Mouse (Mus musculus): Measurements from ENCODE around the gene Cdk11b. TPM values are rescaled to one million over a fixed set of nuclear protein-coding genes. Genes with fewer than 3 reads are reported as not detected.

Cdk11b gene
- total RNA-seq, 2 experiments from 2014 or later = 42.0 to 51.4 TPM

DNA sequence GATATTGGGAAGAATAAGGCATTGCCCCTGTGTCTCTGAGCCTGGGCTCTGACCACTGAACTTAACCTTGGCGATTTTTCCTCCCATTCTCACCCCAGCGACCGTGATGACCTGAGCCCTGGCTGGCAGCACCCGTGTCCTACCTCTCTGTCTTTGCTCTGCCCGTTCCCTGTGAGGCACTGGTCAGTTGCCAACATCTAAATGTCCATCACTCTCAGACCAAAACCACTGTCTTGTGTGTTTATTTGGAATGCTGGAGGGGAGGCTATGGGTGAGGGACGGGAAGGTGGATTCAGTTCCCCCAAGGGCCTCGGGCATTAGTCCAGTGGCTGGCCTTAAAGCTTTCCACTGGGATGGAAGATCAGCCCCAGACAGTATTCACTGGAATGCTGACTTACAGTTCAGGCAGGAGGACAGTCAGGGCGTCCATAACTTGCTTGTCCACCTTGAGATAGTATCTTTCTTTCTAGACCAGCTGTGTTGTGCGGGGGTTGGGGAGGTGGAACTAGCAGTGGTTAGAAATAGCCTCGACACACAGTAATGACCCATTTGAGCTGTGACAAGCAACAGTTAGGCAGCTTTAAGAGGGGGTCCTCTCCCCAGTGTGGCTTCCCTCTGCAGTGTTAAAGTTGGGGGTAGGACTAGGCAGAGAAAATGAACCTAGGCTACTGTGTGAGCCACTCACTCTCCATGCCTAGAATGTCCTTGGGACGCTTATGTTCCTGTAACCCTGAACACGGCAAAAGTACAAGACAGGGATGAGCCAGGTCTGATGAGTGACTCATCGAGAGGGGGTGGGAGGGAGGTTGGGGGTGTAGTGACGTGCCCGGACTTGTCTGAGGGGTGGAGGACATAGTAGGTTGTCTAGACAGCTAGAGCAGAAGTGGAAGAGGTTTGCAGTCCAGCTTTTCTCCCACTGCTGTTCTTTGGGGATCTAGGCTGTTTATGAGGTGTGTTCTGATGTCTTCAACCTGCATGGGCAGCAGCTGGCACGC, 71.9 kb downstream of the Cdk11b start:
- no peak for DNase-seq (ENCODE audit: extremely low spot score in 1 of 2, low spot score in 2 of 2)
- intact Hi-C loops (cut with DNase I) = no loop called here

Other genes with a start within 250 kb of the Cdk11b start
- gene Gabrd, start 226.7 kb upstream of the Cdk11b start, total RNA-seq (2021) = 10 to 100 TPM; 33.0 to 34.9 TPM
- gene Cfap74, start 215.7 kb upstream of the Cdk11b start, total RNA-seq (2021) = 10 to 100 TPM; 10.1 to 10.6 TPM
- gene Tmem52, start 155.7 kb upstream of the Cdk11b start, total RNA-seq (2021) = 1 to 10 TPM in 1 of 2 experiments, not detected in 1; 2.4 TPM
- gene Gnb1, start 133.5 kb upstream of the Cdk11b start, total RNA-seq (2021) = 1,000 to 10,000 TPM; 1,230 to 1,248 TPM
- 10 to 100 TPM; 47.9 TPM for gene Nadk, start 62.5 kb upstream of the Cdk11b start, total RNA-seq (2021)
- 10 to 100 TPM; 44.1 to 45.2 TPM for gene Slc35e2, start 23.4 kb upstream of the Cdk11b start, total RNA-seq (2021)
- not detected for gene Gm10563, start 20.6 kb downstream of the Cdk11b start, total RNA-seq (2021)
- 1 to 10 TPM; 2.1 to 2.2 TPM for gene Mmp23, start 28.5 kb downstream of the Cdk11b start, total RNA-seq (2021)
- gene Mib2, start 44.3 kb downstream of the Cdk11b start, total RNA-seq (2021) = 100 to 1,000 TPM in 1 of 2 experiments, 10 to 100 TPM in 1; 98.4 to 100 TPM
- gene Fndc10, start 69.5 kb downstream of the Cdk11b start, total RNA-seq (2021) = 10 to 100 TPM; 20.2 to 22.2 TPM
- gene Ssu72, start 79.9 kb downstream of the Cdk11b start, total RNA-seq (2021) = 10 to 100 TPM; 82.3 to 85.4 TPM
- gene Tmem240, start 109.9 kb downstream of the Cdk11b start, total RNA-seq (2021) = 10 to 100 TPM; 63.6 to 68.8 TPM
- gene Atad3a, start 136.2 kb downstream of the Cdk11b start, total RNA-seq (2021) = 10 to 100 TPM; 56.0 to 57.9 TPM
- 10 to 100 TPM; 14.6 to 19.3 TPM for gene Vwa1, start 149.8 kb downstream of the Cdk11b start, total RNA-seq (2021)
- 1 to 10 TPM; 3.0 to 5.4 TPM for gene Tmem88b, start 161.0 kb downstream of the Cdk11b start, total RNA-seq (2021)
- not detected for gene Ankrd65, start 165.6 kb downstream of the Cdk11b start, total RNA-seq (2021)
- gene Mrpl20, start 178.0 kb downstream of the Cdk11b start, total RNA-seq (2021) = 100 to 1,000 TPM; 103 to 111 TPM
- 10 to 100 TPM; 68.7 to 71.2 TPM for gene Ccnl2, start 187.6 kb downstream of the Cdk11b start, total RNA-seq (2021)
- 10 to 100 TPM; 81.6 to 82.6 TPM for gene Aurkaip1, start 206.4 kb downstream of the Cdk11b start, total RNA-seq (2021)
- 10 to 100 TPM; 10.6 to 14.1 TPM for gene Mxra8, start 214.8 kb downstream of the Cdk11b start, total RNA-seq (2021)
- 10 to 100 TPM; 70.6 to 74.2 TPM for gene Dvl1, start 222.5 kb downstream of the Cdk11b start, total RNA-seq (2021)
- under 1 TPM; 0.13 to 0.22 TPM for gene Tas1r3, start 238.5 kb downstream of the Cdk11b start, total RNA-seq (2021)
- gene Cptp, start 244.6 kb downstream of the Cdk11b start, total RNA-seq (2021) = 10 to 100 TPM; 29.6 to 30.8 TPM
- gene Ints11, start 244.7 kb downstream of the Cdk11b start, total RNA-seq (2021) = 10 to 100 TPM; 38.3 to 39.8 TPM